Mouse (Mus musculus) heart, adult 2 months (tissue): Measurements from ENCODE around the gene Cpa5.

ENCODE experiments used
- EP300 ChIP-seq: fragments of 200-500 bp; IDR thresholded peaks from 2 replicates; pipeline ENCODE4 v1.6.1; 2011; ENCODE audit warnings: low read depth, low read length, control low read depth; ENCODE audit not compliant: insufficient read depth
- POLR2A ChIP-seq: fragments of 200-500 bp; IDR thresholded peaks from 2 replicates; pipeline ENCODE4 v1.6.1; 2011; ENCODE audit warnings: mild to moderate bottlenecking, low read depth, low read length, control low read depth; ENCODE audit not compliant: insufficient read depth

GRCm38 (mm10) chr6:30604342-30604867 is 6.4 kb upstream of the Cpa5 start:
- no peak for TF ChIP-seq POLR2A
- no peak for TF ChIP-seq EP300
